Mouse (Mus musculus) limb, embryonic 13.5 days (tissue): ENCODE data around the gene Pdss2. TPM values are rescaled to one million over a fixed set of nuclear protein-coding genes. Genes with fewer than 3 reads are reported as not detected.

ENCODE experiments used
- ATAC-seq: fragments of 200-750 bp; cut with Nextera tagmentation; 2 replicates; pipeline ENCODE4 v1.8.0; 2017; ENCODE audit warnings: low read depth, moderate number of reproducible peaks, moderate TSS enrichment; ENCODE audit not compliant: low FRiP score
- H3K27ac ChIP-seq: fragments of 300-500 bp; sonication (generic); 2 replicates; pipeline ENCODE4 v1.5.1; 2015; ENCODE audit warnings: inconsistent platforms, mild to moderate bottlenecking, moderate library complexity
- H3K27me3 ChIP-seq: fragments of 300-500 bp; sonication (generic); 2 replicates; pipeline ENCODE4 v1.6.1; 2015; ENCODE audit warnings: mild to moderate bottlenecking, inconsistent platforms
- H3K36me3 ChIP-seq: fragments of 300-500 bp; sonication (generic); 2 replicates; pipeline ENCODE4 v1.6.1; 2015; ENCODE audit warnings: inconsistent platforms, mild to moderate bottlenecking, moderate library complexity
- H3K4me1 ChIP-seq: fragments of 300-500 bp; sonication (generic); 2 replicates; pipeline ENCODE4 v1.6.1; 2015; ENCODE audit warnings: inconsistent platforms
- H3K4me2 ChIP-seq: fragments of 300-500 bp; sonication (generic); replicated peaks from 2 replicates; pipeline ENCODE4 v1.6.1; 2015; ENCODE audit warnings: inconsistent platforms, mild to moderate bottlenecking, moderate library complexity
- H3K4me3 ChIP-seq: fragments of 300-500 bp; sonication (generic); 2 replicates; pipeline ENCODE4 v1.5.1; 2015; ENCODE audit warnings: moderate library complexity, mild to moderate bottlenecking, inconsistent platforms
- H3K9ac ChIP-seq: fragments of 300-500 bp; sonication (generic); 2 replicates; pipeline ENCODE4 v1.6.1; 2015; ENCODE audit warnings: mild to moderate bottlenecking, inconsistent platforms
- H3K9me3 ChIP-seq: fragments of 300-500 bp; sonication (generic); 2 replicates; pipeline ENCODE4 v1.6.1; 2016; ENCODE audit warnings: inconsistent platforms
- WGBS: fragments of 180-500 bp; shearing (Covaris S2); methylation state at CpG from one replicate; pipeline ENCODE4 v1.1.7; 2015; 5-methylcytosine and 5-hydroxymethylcytosine counted together
- polyA plus RNA-seq: library from polyadenylated mRNA; unstranded; fragments of >200 nt; fragmentation: Nextera tagmentation; extraction: Ambion mirVana; gene quantifications from 2 replicates; pipeline ENCODE4 v1.2.1, GENCODE M21; 2015

The Pdss2 gene
- polyA plus RNA-seq, 1 experiment from 2014 or later = 12.7 TPM

DNA sequence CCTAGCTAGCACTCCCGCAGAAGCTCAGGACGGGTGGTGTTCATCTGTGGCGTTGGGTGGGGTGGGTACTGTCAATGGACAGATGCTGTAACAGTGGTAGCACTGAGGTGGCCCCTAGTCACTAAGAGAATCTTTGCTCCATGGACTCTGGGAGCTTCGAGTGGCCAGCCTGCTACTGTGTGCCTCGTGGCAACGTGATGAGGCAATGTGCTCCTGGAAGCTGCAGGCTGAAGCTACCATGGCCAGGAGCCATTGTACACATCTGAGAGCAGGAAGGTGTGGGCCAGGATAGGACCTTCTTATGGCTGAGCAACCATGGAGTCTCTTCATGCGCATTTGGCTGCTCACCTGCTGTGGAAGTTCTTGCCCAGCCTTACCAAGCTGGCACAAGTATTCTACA, 287.9 kb downstream of the Pdss2 start:
- H3K4me3 ChIP-seq = no peak overlapping the region
- no peak for ATAC-seq
- H3K4me1 ChIP-seq = no peaks in the 10 kb centered on the region
- WGBS = 96% methylated on average over 7 of the region's 7 CpGs
- H3K27ac ChIP-seq = no peak overlapping the region
- H3K27me3 ChIP-seq = no peaks in the 10 kb centered on the region
- H3K36me3 ChIP-seq = peaks cover 74% of the 10 kb centered on the region
- no peak overlapping the region for H3K4me2 ChIP-seq
- H3K9me3 ChIP-seq = no peaks in the 10 kb centered on the region
- no peak overlapping the region for H3K9ac ChIP-seq

DNA sequence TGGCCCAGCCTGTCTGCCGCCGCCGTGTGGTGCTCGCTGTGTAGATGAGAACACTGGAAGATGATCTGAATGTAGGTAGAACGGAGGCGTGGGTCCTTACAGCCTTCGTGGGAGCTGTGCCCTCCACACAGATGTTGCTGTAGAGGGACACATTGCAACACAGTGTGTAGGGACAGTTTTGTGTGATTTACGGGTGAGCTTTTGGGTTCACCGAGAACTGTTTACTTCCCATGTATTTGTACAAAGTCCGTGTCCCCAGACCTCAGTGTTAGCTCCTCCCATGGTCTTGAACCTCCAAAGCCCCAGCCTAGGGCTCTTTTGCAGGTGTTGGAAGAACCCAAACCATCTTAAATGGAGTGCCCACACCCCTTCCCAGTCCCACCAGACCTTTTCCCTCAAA, 291.7 kb downstream of the Pdss2 start:
- Histone ChIP-seq H3K9ac (no peak overlapping the region), H3K4me2 (no peak overlapping the region), H3K36me3 (peaks cover 62% of the 10 kb centered on the region), H3K27me3 (no peaks in the 10 kb centered on the region), H3K4me3 (no peak overlapping the region), H3K27ac (no peak overlapping the region), H3K9me3 (no peaks in the 10 kb centered on the region), H3K4me1 (peaks cover 14% of the 10 kb centered on the region)
- ATAC-seq = no peak
- WGBS = 93% methylated on average over 10 of the region's 10 CpGs

Other genes with a start within 250 kb of the Pdss2 start
- 4.0 and 4.5 TPM in 2 replicates for gene Sobp, start 47.0 kb upstream of the Pdss2 start, polyA plus RNA-seq
- 0.94 and 1.0 TPM in 2 replicates for gene 9030612E09Rik, start 46.8 kb upstream of the Pdss2 start, polyA plus RNA-seq